Mouse (Mus musculus) myocyte (in vitro differentiated cells): ENCODE data around the gene Sbf2.

Experiments used
- TCF12 ChIP-seq: IDR thresholded peaks from one replicate; pipeline ENCODE4 v1.6.1; 2011; ENCODE audit warnings: mild to moderate bottlenecking, control low read depth; ENCODE audit not compliant: poor library complexity, insufficient read depth, severe bottlenecking
- TCF3 ChIP-seq: IDR thresholded peaks from one replicate; pipeline ENCODE4 v1.6.1; 2011; ENCODE audit warnings: low read depth, control low read depth; ENCODE audit not compliant: insufficient read length

- TF ChIP-seq TCF3 (peak; percentile 10), TCF12 (no peak)
These were observed 16.6 kb upstream of the Sbf2 start for GRCm38 (mm10) chr7:110631136-110631888.
